Comparison of ENCODE assay signal across 8 mouse cellular contexts in the genomic region with DNA sequence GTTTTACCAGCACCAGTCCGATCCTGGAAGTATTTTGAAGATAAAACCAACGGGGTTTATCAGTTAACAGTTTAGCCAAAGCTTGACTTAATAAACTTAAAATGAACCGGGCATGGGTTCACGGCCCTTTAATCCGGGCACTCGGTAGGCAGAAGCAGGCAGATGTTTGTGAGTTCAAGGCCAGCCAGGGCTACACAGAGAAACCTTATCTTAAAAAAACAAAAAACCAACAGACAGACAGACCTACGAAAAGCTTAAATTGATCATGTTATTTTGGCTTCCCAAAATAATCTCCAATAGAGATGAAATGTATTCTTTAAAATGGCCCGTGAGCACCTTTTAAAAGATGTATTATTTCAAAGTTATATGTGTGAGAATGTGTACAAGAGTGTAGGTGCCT. TPM values are rescaled to one million over a fixed set of nuclear protein-coding genes. Genes with fewer than 3 reads are reported as not detected.
DNase-seq lines count a peak whose midpoint lies in the region; ATAC-seq and TF ChIP-seq lines count a peak whose summit lies in the region.

No protein-coding gene starts in this region.

- H3K27ac ChIP-seq in spleen, adult 2 months (ENCODE audit: insufficient read depth, low read length): no peak overlapping the region
- no peak overlapping the region for H3K27ac ChIP-seq in liver, embryonic 12.5 days

- ATAC-seq in erythroblast, adult 5-6 weeks (replicated peaks; ENCODE audit: low FRiP score, poor library complexity, severe bottlenecking): no peak
- no peak for ATAC-seq in liver, embryonic 12.5 days

- peaks cover 41% of the 10 kb centered on the region for H3K36me3 ChIP-seq in erythroblast, embryonic 14.5 days (ENCODE audit: control insufficient read depth)
- H3K36me3 ChIP-seq in spleen, adult 2 months (ENCODE audit: control insufficient read depth, insufficient read depth, low read length): peaks cover 20% of the 10 kb centered on the region
- peaks cover 43% of the 10 kb centered on the region for H3K36me3 ChIP-seq in liver, embryonic 12.5 days

- peak overlapping the region; percentile 81 for H3K4me3 ChIP-seq in erythroblast, embryonic 14.5 days (replicated peaks)
- H3K4me3 ChIP-seq in spleen, adult 2 months (ENCODE audit: extremely low read depth, insufficient read depth, insufficient read length): peak overlapping the region; percentile 72
- H3K4me3 ChIP-seq in liver, embryonic 12.5 days: peak overlapping the region; percentile 96

- no peaks in the 10 kb centered on the region for H3K9me3 ChIP-seq in erythroblast, embryonic 14.5 days (ENCODE audit: control insufficient read depth, low read length)
- no peaks in the 10 kb centered on the region for H3K9me3 ChIP-seq in liver, embryonic 12.5 days (replicated peaks)

- peak overlapping the region; percentile 77 for H3K4me2 ChIP-seq in liver, embryonic 12.5 days

- no peak for DNase-seq in spleen, adult 2 months (ENCODE audit: low read depth in 1 of 2, low spot score in 2 of 2)
- DNase-seq in spleen, postnatal 4 days (ENCODE audit: low spot score in 2 of 2): no peak
- no peak for DNase-seq in frontal cortex, postnatal 25 days (ENCODE audit: low spot score in 2 of 2)
- DNase-seq in adrenal gland, adult 2 months: no peak
- no peak for DNase-seq in frontal cortex, adult 2 months (ENCODE audit: extremely low spot score in 1 of 2, low spot score in 1 of 2)

- peaks cover 14% of the 10 kb centered on the region for H3K27me3 ChIP-seq in erythroblast, embryonic 14.5 days (ENCODE audit: control insufficient read depth)
- no peaks in the 10 kb centered on the region for H3K27me3 ChIP-seq in spleen, adult 2 months (ENCODE audit: control insufficient read depth, insufficient read depth, low read length)
- H3K27me3 ChIP-seq in liver, embryonic 12.5 days (replicated peaks): peaks cover 15% of the 10 kb centered on the region

- no peak for TF ChIP-seq POLR2A in spleen, adult 2 months (IDR thresholded peaks at IDR 0.05; ENCODE audit: low read depth, low read length)

- TF ChIP-seq CTCF in spleen, adult 2 months (IDR thresholded peaks at IDR 0.05; ENCODE audit: extremely low read depth, insufficient read depth, insufficient read length, insufficient replicate concordance): no peak

- H3K9ac ChIP-seq in liver, embryonic 12.5 days: peak overlapping the region; percentile 85

- 28% methylated on average over 8 of the region's 8 CpGs for WGBS in spleen, adult 2 months
- whole genome bisulfite sequencing in liver, embryonic 12.5 days (ENCODE audit: insufficient replicate concordance): 18% methylated on average over 8 of the region's 8 CpGs

- peaks cover 29% of the 10 kb centered on the region for H3K4me1 ChIP-seq in erythroblast, embryonic 14.5 days (ENCODE audit: control insufficient read depth)
- no peaks in the 10 kb centered on the region for H3K4me1 ChIP-seq in spleen, adult 2 months (ENCODE audit: control insufficient read depth, insufficient read depth, insufficient read length)
- H3K4me1 ChIP-seq in liver, embryonic 12.5 days: peaks cover 35% of the 10 kb centered on the region

RNA-seq across cellular contexts. Expression of gene Actr5, which starts 1.0 kb away (rescaled TPM):
- 0.53 and 0.66 TPM in 2 replicates for polyA plus RNA-seq in erythroblast, embryonic 14.5 days (2012)
- 3.1 and 6.5 TPM in 2 replicates for total RNA-seq in erythroblast, adult 5-6 weeks (2015; ENCODE audit: low replicate concordance)
- total RNA-seq in erythroblast, adult 5-6 weeks (2017; ENCODE audit: low replicate concordance): 4.0 and 7.4 TPM in 2 replicates
- 9.4 and 11.6 TPM in 2 replicates for polyA plus RNA-seq in spleen, adult 2 months (2012; rRNA removed)
- polyA plus RNA-seq in liver, embryonic 12.5 days (2016; fragmentation: Nextera tagmentation; extraction: Ambion mirVana): 12.5 and 13.3 TPM in 2 replicates
- 10 to 100 TPM in 1 of 2 experiments, 1 to 10 TPM in 1; 9.1 to 10.1 TPM for total RNA-seq in adrenal gland, adult 2 months (2021)
- polyA plus RNA-seq in adrenal gland, adult 2 months (2012; rRNA removed): 7.1 and 9.0 TPM in 2 replicates
- polyA plus RNA-seq in frontal cortex, adult 2 months (2012; rRNA removed): 10.0 and 10.9 TPM in 2 replicates

RNA-seq across cellular contexts. Expression of gene Slc32a1, which starts 15.1 kb away (rescaled TPM):
- not detected in 2 replicates for polyA plus RNA-seq in erythroblast, embryonic 14.5 days (2012)
- total RNA-seq in erythroblast, adult 5-6 weeks (2015; ENCODE audit: low replicate concordance): not detected in 2 replicates
- total RNA-seq in erythroblast, adult 5-6 weeks (2017; ENCODE audit: low replicate concordance): not detected in 2 replicates
- 0.02 TPM in 1 of 2 replicates, not detected in the other for polyA plus RNA-seq in spleen, adult 2 months (2012; rRNA removed)
- polyA plus RNA-seq in liver, embryonic 12.5 days (2016; fragmentation: Nextera tagmentation; extraction: Ambion mirVana): not detected in 2 replicates
- not detected for total RNA-seq in adrenal gland, adult 2 months (2021)
- polyA plus RNA-seq in adrenal gland, adult 2 months (2012; rRNA removed): not detected in 2 replicates
- 157 and 175 TPM in 2 replicates for polyA plus RNA-seq in frontal cortex, adult 2 months (2012; rRNA removed)

RNA-seq across cellular contexts. Expression of gene Ppp1r16b, which starts 39.5 kb away (rescaled TPM):
- polyA plus RNA-seq in erythroblast, embryonic 14.5 days (2012): 0.01 TPM in 1 of 2 replicates, not detected in the other
- not detected in 2 replicates for total RNA-seq in erythroblast, adult 5-6 weeks (2015; ENCODE audit: low replicate concordance)
- total RNA-seq in erythroblast, adult 5-6 weeks (2017; ENCODE audit: low replicate concordance): 0.14 TPM in 1 of 2 replicates, not detected in the other
- polyA plus RNA-seq in spleen, adult 2 months (2012; rRNA removed): 17.6 and 18.6 TPM in 2 replicates
- 1.9 and 2.0 TPM in 2 replicates for polyA plus RNA-seq in liver, embryonic 12.5 days (2016; fragmentation: Nextera tagmentation; extraction: Ambion mirVana)
- 10 to 100 TPM in 1 of 2 experiments, 1 to 10 TPM in 1; 9.3 to 13.3 TPM for total RNA-seq in adrenal gland, adult 2 months (2021)
- 3.3 and 4.1 TPM in 2 replicates for polyA plus RNA-seq in adrenal gland, adult 2 months (2012; rRNA removed)
- 38.4 and 43.2 TPM in 2 replicates for polyA plus RNA-seq in frontal cortex, adult 2 months (2012; rRNA removed)

Comparison
In these comparisons a context has a peak if more than half of its experiments do, and no peak if none do; other contexts are left out.
1. RNA of gene Slc32a1, which starts 15.1 kb away (polyA plus RNA-seq): 157 to 175 TPM in frontal cortex, adult 2 months; 0.02 TPM in spleen, adult 2 months, not detected in erythroblast, embryonic 14.5 days, not detected in liver, embryonic 12.5 days and not detected in adrenal gland, adult 2 months; every median in the first group is over 100 times any median in the second.
2. Peak in every context shown above with its lines, with median percentiles within 50 percentile points of each other: H3K4me3 ChIP-seq.